Mouse (Mus musculus) right cerebral cortex, postnatal 4 days (tissue): ENCODE measurements around the gene Hivep2.

Source experiments
- DNase-seq: peaks from one replicate; pipeline ENCODE4 v3.0.0-alpha.2; 2022

The Hivep2 gene

DNA sequence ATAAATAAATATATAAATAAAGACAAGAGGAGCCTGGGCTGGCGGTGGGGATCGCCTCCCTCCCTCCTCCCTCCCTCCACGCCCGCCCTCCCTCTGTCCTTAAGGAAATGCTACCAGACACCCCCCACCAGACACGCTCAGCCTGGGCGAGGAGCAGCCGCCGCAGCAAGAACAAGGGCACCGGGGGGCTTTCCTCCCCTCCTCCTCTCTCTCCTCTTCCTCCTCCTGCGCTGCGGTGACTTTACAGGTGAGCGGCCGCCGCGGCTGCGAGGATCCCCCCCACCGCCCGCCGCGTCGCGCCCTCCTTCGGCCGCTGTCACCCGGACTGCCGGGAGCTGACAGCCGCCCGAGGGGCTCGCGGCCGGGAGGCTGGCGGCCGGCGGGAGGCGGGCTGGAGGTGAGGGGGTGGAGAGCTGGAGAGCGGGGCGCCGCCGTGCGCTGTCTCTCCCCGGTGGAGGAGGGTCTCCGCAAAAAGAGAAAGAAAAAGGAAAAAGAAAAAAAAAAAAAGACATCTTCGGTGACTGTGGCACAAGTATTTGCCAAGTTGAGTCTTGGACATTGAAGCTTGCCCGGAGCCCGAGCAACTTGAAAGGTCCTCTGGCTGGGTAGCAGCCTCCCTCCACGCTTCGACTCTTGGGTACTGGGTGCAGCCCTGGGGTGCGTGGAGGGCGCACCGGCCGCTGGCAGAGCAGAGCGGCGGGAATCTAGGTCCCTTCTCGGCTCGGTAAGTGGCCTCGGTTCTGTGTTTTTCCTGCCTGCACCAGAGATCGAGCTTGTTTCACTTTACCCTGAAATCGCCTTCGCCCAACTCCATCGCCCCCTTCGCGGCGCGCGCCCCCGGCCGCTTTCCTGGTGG lies at the start of gene Hivep2:
TSS of gene Hivep2 (plus strand) at position 102 of the 856 bp plus-strand sequence.
- DNase-seq, result no peak

- peak; percentile 52 for DNase-seq
Observed at GRCm38 (mm10) chr10:13916645-13917342, 49.1 kb upstream of the Hivep2 start.

DNA sequence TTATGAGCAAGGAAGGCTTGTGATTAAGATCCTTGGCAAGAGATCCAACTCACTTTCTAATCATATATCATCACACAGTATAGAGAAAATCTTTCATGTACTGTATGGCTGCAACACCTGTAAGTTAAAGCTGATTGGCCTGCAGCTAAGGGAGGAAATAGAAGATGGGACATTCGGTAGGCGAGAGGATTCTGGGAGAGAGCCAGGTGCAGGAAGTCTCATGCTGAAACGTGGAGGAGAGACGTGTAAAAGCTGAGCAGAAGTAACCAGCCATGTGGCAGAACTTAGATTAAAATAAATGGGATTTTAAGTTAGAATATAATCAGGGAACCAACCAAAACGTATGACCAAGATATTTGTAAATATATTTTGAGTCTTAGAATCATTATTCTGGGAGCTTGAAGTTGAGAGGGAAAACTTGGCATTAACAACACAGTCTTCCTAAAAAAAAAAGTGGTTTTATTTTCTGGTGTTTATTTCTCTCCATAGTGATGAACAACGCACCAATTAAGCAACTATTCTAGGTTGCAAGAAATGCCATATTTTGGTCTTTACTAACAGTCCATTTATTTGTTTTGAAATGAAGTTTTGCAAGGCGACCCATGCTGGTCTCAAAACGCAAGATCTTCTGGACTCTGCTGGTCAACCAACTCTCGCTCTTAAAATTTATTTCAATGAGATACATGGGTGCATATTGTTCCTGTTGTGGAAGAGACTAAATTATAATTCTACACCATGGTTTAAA lies 44.1 kb upstream of the Hivep2 start:
- DNase-seq, result no peak

GRCm38 (mm10) chr10:13929306-13929705 lies 36.6 kb upstream of the Hivep2 start:
- no peak for DNase-seq

DNA sequence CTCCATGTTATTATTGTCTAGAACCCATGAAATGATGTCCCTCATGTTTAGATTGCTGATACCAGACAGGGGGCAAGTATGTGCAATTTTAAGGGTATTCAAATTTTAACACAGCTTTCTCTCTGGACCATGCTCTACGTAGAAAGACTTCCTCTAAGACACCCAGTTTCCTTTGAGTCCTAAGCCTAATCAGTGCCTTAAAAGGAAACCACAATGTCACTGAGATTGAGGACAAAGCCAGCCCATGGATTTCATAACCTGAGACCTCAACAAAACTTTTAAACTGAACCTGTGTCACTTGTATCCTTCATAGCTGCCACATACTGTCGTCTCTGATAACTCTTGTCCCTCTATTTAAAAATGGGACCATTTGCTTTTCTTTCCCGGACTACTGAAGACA lies 33.7 kb upstream of the Hivep2 start:
- no peak for DNase-seq

DNA sequence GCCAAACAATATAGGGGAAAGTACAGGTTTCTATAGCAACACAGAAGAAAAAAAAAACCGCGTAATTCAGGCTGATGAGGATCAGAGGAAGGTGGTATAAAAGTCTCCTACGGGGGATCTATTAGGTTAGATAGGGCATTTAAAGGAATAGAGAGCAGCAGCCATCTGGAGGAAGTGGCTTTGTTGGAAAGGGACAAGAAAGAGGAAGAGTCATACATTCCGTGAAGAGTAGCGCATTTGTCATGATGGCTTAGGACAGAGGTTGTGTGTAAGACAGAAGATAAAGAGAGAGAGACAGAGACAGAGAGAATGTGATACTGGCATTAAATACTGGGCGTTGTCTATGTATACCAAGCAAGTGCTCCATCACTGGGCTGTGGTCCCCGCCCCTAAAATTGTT lies 32.6 kb upstream of the Hivep2 start:
- DNase-seq, result no peak

GRCm38 (mm10) chr10:13935646-13936045 lies 30.2 kb upstream of the Hivep2 start:
- DNase-seq, result no peak

DNA sequence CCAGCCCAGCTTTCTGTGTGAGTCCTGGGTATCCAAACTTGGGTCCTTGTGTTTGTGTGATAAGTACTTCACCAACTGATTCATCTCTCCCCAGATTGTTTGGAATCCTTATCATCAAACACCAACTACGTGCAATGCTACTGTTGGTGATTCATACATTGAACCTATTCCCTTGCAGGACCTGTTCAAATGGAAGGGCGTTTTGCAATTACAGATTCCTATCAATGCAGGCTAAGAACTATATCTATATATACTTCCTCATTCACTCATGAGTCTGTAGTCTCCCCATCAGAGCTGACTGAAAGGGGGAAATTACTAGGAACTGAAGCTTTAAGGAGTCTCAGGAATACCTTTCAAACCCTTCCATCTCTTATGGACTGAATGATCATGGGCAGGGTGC lies 24.5 kb upstream of the Hivep2 start:
- DNase-seq, result no peak

DNA sequence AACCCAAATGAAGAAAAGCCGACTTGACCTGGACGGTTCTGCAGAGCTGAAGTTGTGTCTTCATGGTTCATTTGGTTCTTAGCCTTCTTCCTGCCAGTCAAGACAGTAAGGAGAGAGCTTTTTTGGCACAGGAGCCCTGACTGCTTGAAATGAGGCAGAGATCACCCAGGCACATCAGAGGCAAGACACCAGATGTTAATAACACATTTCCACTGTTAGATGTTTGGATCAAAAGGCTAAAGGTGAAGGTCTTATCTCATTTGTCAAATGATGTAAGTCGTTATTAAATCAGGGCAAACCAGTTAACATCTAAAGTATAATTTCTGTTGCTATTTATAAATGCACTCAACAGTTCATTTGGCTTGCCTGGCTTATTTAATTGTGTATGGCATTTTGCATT lies 22.2 kb upstream of the Hivep2 start:
- no peak for DNase-seq

- no peak for DNase-seq
Observed at GRCm38 (mm10) chr10:13946498-13946897, 19.4 kb upstream of the Hivep2 start.

- DNase-seq, result no peak
Observed at GRCm38 (mm10) chr10:13962965-13963364, 2.9 kb upstream of the Hivep2 start.

GRCm38 (mm10) chr10:13963908-13964500 lies 1.9 kb upstream of the Hivep2 start:
- no peak for DNase-seq

DNA sequence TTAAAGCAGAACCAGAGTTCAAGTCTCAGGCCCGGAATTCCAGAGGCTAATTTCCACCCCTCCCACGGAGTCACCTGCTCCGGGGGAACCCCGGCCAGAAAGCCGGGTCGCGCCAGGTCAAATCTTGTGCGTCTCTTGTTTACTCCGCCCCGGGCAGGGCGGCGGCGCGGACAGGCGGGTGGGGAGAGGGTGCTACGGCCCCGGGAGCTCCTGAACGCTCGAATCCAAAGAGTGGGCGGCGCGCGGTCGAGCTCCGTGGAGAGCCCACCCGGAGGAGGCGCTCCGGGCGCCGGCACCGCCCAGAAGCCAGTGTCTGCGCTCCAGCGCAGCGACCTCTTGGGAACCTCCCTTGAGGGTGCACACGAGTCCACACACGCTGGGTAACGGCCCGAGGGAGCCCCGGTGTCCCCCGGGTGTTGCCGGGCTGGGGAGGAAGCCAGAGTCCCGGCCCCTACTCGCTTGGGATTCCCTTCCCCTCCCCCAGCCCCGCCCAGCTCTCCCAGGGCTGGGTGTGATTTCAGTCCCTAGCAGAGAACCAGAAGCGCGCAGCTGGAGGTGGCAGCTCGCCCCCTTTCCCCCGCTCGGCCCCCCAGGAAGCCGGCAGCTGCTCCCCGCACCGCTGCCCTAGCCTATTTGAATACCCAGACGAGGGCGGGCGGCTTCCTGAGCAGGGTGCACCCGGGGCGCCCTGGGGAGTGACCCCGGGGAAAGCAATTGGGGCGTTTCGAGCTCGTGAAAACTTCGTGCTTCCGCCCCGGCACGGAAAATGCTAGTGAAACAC lies 1.2 kb upstream of the Hivep2 start:
- peak; percentile 69 for DNase-seq

DNA sequence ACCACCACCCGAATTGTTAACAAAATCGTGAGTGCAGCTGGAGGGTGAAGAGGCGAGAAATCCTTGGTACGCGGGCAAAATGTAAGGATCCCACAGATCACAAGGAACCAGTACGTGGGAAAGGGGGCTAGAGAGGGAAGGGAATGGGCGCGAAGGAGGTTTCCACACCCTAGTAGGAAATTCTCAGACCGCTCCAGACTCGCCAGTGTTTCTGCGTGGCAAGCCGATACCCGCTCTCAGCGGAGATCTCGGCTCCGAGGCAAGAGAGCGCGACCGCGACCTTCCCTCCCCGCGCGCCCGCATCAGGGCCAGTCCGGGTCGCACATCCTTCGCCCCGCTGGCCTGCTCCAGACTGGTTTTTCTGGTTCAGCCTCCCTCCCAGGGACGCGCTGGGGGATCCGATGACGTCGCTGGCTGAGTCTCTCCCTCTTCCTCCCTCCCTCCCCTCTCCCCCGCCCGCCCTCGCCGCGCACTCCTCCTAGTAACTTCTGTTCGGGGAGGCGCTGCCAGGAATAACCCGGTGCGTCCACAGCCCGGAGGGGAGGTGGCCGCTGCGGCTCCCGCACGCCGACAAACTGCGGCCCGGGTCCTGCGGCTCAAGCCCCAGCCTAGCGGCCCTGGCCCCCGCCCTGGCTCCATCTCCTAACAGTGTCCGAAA lies 430 bp upstream of the Hivep2 start:
- DNase-seq, result peak; percentile 87

DNA sequence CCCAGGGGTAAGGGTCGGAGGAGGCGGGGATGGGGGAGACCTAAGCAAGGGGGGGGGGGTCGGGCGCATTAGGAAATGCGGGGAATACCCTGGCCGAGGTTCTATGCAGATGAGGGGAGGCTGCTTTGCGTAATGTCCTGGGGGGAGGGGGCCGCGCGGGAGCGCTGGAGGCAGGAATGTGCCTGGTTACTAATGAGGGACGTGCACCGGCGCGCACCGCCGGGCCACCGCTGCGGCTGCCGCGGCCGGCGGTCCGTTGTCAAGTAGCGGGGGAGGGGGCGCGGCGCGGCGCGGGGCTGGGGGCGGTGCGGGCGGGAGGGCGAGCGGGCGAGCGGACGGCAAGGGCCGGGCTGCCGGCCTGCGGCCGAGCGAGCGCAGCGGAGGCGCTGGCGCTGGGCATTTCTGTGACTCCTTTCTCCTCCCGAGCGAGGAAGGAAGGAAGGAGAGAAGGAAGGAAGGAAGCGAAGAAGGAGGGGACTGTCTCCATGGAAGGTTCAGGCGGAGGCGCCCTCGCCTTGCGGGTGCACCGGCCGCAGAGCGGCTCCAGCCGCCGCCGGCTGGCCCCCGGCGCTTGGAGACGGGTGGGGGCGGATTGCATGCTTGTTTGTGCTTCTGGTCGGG lies 1.1 kb downstream of the Hivep2 start:
- peak; percentile 74 for DNase-seq

DNA sequence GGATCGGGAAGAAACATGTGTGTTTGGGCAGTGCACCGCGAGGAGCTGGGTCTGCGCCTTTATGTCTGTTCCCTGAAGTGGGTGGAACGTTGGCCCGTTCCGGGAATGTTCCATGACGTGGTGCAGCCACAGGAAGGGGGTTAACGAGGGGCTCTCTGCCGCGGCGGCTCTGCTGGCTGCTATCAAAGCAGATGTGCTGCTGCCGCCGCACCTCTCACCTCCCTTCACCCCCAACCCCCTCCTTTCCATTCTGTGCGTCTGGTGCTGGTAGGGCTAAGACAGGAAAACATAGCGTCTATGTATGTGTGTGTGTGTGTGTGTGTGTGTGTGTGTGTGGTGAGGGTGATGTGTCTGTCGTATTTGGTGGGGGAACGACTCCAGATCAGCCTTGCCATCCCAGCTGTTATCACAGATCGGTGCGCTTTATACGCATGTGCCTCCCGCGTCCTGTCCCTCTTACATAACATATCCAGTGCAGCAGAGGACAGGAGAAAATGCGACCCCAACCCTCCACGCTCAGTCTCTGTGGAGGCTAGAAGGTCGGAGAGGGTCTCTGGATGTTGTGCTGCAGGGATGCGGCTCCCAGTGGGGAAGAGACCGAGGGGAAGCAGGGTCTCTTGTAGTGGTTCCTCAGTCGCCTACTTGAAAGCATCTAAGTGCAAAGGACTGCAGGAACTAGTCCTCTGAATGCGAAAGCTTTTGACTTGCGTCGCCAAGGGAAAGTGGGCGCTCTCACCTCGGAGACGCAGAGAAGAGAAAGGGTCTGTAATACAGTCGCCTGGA lies 1.8 kb downstream of the Hivep2 start:
- peak; percentile 77 for DNase-seq

- no peak for DNase-seq
Observed at GRCm38 (mm10) chr10:13968234-13968555, 2.3 kb downstream of the Hivep2 start.

DNA sequence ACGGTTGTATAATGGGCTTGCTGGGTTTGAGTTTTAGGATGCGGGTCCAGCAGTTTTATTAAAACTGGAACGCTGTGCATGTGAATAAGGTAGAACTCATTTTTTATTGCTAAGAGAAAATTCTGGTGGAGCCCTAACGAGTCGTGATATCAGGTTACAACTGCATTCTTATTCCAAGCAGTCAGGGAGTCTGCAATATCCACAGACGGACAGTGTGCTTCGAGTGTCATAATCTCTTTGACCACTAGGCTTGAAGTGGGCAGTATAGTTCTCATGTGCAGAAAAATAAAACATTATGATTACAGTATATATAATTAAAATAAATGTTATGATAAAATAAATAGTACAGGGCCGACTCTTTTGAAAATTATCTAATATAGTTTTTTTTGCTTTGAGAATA lies 3.1 kb downstream of the Hivep2 start:
- DNase-seq, result no peak

DNA sequence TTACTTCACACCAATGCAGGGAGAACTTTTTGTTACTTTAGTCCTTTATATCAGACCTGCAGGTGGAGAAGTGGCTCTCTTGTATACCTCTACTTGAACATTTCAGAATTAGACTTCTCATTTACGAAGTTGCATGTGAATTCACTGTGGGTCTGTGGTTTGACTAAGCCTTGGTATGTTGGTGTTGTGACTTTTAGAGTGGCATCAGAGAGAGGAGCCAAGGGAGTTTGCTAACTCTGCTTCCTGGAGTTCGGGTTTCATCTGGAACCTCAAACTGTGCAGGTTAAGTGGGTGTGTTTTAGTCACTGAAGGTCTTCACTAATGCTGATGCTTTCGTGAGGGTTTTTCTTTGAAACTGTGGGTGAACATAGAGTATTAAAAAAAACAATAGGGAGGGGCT lies 4.4 kb downstream of the Hivep2 start:
- DNase-seq, result no peak

- no peak for DNase-seq
Observed at GRCm38 (mm10) chr10:13971268-13971667, 5.4 kb downstream of the Hivep2 start.
